Mouse (Mus musculus) testis, adult 2 months (tissue): ENCODE measurements around the gene Pnmal1.

Experiments
- CTCF ChIP-seq: fragments of 200-500 bp; IDR thresholded peaks from 2 replicates; pipeline ENCODE4 v1.5.1; 2012; ENCODE audit warnings: low read depth, mild to moderate bottlenecking, inconsistent platforms, low read length, moderate library complexity; ENCODE audit not compliant: control insufficient read depth, insufficient read depth, insufficient replicate concordance
- POLR2A ChIP-seq: fragments of 200-500 bp; IDR thresholded peaks from 2 replicates; pipeline ENCODE4 v1.6.1; 2012; ENCODE audit warnings: low read depth, mild to moderate bottlenecking, inconsistent platforms, low read length, moderate library complexity; ENCODE audit not compliant: control insufficient read depth

DNA sequence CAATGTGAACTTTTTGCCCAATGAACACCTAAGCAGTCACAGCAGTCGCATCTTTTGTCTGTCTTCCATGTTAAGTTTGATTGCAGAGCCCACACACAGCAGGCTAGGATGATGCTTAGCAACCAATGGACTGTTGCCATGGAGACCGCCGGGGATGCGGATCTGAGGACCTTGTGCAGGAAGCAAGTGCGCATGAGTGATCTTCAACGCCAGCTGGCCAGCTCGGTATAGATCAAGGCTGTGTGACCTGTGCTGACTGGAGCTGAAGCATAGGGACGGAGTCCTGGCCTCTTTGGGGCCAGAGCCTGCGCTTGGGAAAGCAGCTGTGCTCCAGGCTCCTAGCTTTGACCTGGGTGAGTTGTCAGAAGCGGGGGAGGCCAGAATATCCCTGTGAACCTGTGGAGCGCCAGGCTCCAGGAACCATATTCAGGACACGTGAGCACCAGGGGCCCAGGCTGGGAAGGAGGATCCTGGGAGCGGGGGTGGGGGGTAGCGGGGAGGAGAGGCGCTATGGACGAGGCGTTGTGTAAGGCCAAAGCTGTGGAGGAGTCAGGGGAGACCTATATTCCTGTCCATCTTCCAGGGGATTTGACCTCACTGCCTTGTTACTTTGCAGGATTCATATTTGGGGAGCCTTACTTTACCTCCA lies at the start of gene Pnmal1:
- TF ChIP-seq CTCF (no peak), POLR2A (no peak)
